Mouse (Mus musculus): Measurements from ENCODE around the gene Aes. TPM values are rescaled to one million over a fixed set of nuclear protein-coding genes. Genes with fewer than 3 reads are reported as not detected.
A peak's percentile ranks its signal among the peaks of the same experiment; 100 is the strongest.

The Aes gene
- polyA plus RNA-seq, 1 experiment, result 877 TPM

GRCm38 (mm10) chr10:81568381-81569191, 9.3 kb downstream of the Aes start:
- DNase-seq (ENCODE audit: low read depth), result no peak

GRCm38 (mm10) chr10:81569507-81570237, 10.4 kb downstream of the Aes start:
- no peak for DNase-seq (ENCODE audit: low read depth)

GRCm38 (mm10) chr10:81570238-81570800, 11.0 kb downstream of the Aes start:
- no peak for DNase-seq (ENCODE audit: low read depth)

GRCm38 (mm10) chr10:81570831-81571500, 11.7 kb downstream of the Aes start:
- DNase-seq (ENCODE audit: low read depth), result no peak

GRCm38 (mm10) chr10:81571501-81571876, 12.2 kb downstream of the Aes start:
- DNase-seq (ENCODE audit: low read depth), result peak; percentile 62

- DNase-seq (ENCODE audit: low read depth), result no peak
These were observed 12.9 kb downstream of the Aes start for GRCm38 (mm10) chr10:81572133-81572671.

- DNase-seq (ENCODE audit: low read depth), result no peak
These were observed 13.7 kb downstream of the Aes start for GRCm38 (mm10) chr10:81572975-81573374.

- DNase-seq (ENCODE audit: low read depth), result no peak
These were observed 15.1 kb downstream of the Aes start, which contains the start of gene Tle2 for GRCm38 (mm10) chr10:81574081-81575056. Gene Tle2, plus strand, starts transcription at chr10:81574561.

- no peak for DNase-seq (ENCODE audit: low read depth)
These were observed 15.9 kb downstream of the Aes start for GRCm38 (mm10) chr10:81575208-81575631.

- no peak for DNase-seq (ENCODE audit: low read depth)
These were observed 16.4 kb downstream of the Aes start for GRCm38 (mm10) chr10:81575695-81576094.

- DNase-seq (ENCODE audit: low read depth), result no peak
These were observed 20.7 kb downstream of the Aes start for GRCm38 (mm10) chr10:81579967-81580366.

- no peak for DNase-seq (ENCODE audit: low read depth)
These were observed 21.3 kb downstream of the Aes start for GRCm38 (mm10) chr10:81580441-81581070.

GRCm38 (mm10) chr10:81583347-81583746, 24.1 kb downstream of the Aes start:
- no peak for DNase-seq (ENCODE audit: low read depth)

- no peak for DNase-seq (ENCODE audit: low read depth)
These were observed 29.5 kb downstream of the Aes start for GRCm38 (mm10) chr10:81588739-81589138.

GRCm38 (mm10) chr10:81591846-81592245, 32.6 kb downstream of the Aes start:
- DNase-seq (ENCODE audit: low read depth), result no peak

- no peak for DNase-seq (ENCODE audit: low read depth)
These were observed 33.3 kb downstream of the Aes start for GRCm38 (mm10) chr10:81592631-81593030.

- no peak for DNase-seq (ENCODE audit: low read depth)
These were observed 33.9 kb downstream of the Aes start for GRCm38 (mm10) chr10:81593223-81593622.

GRCm38 (mm10) chr10:81593935-81594334, 34.6 kb downstream of the Aes start:
- DNase-seq (ENCODE audit: low read depth), result no peak

- DNase-seq (ENCODE audit: low read depth), result no peak
These were observed 36.3 kb downstream of the Aes start for GRCm38 (mm10) chr10:81595599-81595998.

- DNase-seq (ENCODE audit: low read depth), result no peak
These were observed 37.3 kb downstream of the Aes start for GRCm38 (mm10) chr10:81596611-81597010.

All from gonadal fat pad, adult 2 months (tissue).